Mouse (Mus musculus) layer of hippocampus, adult 11-12 months (tissue): ENCODE measurements around the gene Slc3a1.
A peak's percentile ranks its signal among the peaks of the same experiment; 100 is the strongest.

Source experiments
- DNase-seq: peaks from one replicate; pipeline ENCODE4 v3.0.0; 2022; ENCODE audit warnings: low spot score

Gene Slc3a1

DNA sequence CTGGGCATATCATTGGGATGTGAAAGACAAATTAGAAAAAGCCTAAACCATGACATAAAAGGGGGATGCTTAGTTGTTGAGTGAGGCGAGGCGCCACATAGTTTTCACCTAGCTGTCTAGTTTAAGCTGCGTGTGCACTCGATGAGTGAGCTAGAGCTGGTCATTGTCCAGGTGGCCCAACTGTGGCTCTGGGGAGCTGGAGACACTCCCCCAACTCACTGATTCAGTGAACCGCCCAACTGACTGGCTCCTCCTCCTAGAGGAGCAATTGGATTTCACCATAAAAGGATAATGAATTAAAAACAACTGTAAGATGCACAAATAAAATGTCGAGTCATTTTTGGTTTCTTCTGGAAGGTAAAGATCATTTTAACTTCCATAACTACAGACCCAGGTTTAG lies 60.8 kb downstream of the Slc3a1 start:
- DNase-seq: no peak

DNA sequence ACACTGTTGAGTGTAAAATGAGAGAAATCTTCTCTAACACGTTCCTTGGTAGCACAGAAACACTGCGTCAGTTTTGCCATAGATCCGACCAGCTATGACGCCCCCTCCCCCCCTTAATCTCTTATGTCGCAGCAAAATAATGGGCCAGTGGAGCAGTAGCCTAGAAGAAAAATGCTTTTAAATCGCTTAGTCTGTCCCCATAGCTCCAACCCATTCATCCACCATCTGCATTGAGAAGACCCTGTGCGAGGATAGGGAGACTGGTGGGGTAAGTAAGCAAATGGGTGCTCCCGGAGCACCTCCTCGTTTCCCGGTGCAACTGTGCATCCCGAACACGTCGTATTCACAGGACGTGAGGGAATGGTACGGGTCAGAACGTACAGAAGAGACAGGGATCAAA lies 61.4 kb downstream of the Slc3a1 start:
- DNase-seq: no peak

DNA sequence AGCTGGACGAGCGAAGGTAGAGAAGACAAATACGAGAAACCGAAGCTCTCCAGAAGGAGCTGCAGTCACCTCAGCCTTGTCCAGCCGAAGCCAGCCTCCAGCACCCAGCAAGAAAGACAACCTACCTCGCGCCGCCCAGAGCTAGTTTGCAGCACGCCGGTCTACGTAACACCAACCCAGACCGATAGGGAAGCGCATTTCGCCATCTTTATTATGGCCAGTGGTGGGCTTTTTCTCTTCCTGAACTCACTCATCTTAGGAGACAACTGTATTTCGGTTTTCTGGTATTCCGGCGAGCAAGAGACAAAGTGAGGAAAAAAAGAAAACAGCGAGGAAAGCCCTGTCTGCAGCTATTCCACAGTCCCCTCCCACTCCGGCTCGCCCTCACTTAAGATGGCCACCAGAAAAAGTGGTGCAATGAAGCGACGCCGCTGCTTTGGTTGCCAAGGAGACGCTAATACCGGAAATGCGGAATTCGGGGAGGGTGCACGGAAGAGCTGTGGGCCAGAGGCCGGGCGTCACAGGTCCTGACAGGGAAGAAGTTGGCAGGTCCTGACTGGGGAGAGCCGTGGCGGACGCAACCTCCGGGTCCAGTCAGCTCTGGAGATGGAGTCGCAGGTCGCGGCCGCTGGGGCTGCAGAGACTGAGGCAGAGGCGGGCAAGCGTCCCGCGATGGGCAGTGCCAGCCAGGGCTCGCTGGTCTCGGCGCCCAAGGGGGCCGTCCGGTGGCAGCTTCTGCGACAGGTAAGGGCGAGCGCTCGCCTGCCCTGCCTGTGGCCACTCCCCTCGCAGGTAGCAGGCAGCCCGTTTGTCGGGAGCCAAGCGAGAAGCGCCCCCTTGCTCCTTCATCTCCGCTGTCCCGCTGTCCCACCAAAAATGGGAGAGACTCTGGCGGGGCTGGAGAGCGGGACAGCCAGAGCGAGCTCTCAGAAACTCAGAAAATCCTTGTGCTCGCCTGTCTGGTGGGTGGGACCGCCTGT lies 62.2 kb downstream of the Slc3a1 start, which contains the start of the genes Prepl and Camkmt:
Gene Prepl, minus strand, starts transcription at position 122 of the 980 bp plus-strand sequence.
Gene Camkmt, plus strand, starts transcription at position 433 of the 980 bp plus-strand sequence.
- DNase-seq: peak; percentile 97

DNA sequence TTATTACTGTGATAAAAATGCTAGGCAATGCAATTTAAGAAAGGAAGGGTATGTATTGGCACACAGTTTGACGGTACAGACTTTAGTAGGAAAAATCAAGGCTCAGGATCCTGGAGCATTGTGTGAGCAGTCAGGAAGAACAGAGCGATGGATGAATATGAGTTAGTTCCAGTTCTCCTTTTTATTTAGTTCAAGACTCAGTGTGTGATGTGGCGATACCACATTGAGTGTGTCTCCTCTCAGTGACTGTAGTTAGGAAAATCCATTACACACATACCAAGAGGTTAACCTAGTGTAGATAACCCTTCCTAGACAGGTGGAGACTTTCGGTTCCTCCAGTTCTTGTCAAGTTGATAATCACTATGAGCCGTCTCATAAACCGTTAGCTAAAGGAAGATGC lies 63.6 kb downstream of the Slc3a1 start:
- DNase-seq: no peak

DNA sequence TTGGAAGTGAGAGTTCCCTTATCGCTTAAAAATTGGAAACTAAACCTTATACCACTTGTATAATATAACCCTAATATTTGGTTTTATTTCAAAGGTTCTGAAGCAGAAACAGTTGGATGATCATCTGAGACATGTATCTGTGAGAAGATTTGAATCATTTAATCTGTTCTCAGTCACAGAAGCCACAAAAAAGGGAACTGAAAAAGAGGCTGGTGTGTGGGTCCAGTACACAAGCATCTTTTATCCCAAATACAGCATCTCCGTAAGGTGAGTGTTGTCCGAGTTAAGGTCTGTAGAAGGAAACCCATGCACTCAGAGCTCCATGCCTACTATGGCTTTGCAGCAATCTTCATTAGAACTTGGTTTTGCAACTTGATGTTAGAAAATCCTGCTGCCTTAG lies 68.2 kb downstream of the Slc3a1 start:
- DNase-seq: no peak

DNA sequence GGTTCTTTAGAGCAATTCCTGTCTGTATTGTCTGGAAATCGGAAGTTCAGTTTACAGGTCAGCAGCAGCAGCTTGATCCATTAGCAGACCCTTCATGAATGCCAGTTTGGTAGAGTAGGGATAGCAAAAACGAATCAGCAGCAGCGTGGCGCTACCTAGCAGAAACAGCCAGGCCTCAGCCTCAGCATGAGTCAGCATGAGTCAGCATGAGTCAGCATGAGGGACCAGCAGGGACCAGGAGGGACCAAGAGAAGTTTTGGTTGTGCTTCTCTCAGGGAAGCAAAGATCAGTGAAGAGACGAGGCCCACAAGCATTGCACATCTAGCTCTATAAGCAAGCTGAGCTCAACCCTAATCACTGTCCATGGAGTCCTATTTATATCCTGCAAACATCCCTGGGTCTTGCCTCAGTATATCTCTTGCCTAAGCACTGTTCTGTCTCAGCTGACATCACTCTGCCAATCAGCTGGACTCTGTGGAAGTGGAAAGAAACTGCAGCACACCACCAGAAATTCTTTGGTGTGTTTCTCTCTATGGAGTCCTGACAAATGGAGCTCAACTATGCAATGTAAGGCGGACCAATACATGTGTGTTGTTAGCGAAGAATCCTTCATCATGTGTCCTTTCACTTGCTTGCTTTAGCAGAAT lies 70.6 kb downstream of the Slc3a1 start:
- DNase-seq: no peak

DNA sequence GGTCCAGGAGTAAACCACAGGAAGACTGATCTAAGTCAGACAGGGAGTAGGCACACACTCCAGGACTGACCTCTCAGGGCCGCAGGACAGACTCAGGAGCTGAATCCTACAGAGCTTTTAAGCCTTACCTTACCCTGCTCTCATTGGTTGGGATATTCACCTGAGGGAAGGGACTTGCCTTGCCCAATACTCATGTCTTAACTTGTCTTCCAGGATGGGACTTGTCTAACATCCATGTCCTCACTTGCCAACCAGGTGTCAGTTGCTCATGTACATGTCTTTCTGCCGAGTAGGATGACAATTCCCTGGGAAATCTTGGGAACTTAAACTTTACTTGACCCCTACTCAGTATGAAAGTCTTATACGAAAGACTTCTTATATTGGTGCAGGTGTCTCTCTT lies 72.1 kb downstream of the Slc3a1 start:
- DNase-seq: no peak

DNA sequence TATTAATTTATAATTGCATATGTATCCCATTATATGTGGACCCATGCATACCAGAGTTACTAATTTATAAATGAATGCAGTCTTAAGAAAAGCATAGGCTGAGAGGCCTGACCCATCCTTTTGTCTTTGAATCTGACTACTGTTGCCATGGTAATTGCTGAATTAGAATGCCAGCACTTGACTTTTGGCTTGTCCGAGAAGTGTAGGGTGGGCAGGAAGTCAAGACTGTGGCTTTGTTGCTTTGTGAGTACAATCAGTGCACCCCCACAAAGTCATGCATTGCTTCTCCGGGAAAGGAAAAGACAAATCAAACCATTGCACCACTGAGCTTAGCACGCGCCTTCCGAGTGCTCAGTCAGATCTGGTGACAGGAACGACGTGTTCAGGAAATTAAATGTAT lies 73.6 kb downstream of the Slc3a1 start:
- no peak for DNase-seq

DNA sequence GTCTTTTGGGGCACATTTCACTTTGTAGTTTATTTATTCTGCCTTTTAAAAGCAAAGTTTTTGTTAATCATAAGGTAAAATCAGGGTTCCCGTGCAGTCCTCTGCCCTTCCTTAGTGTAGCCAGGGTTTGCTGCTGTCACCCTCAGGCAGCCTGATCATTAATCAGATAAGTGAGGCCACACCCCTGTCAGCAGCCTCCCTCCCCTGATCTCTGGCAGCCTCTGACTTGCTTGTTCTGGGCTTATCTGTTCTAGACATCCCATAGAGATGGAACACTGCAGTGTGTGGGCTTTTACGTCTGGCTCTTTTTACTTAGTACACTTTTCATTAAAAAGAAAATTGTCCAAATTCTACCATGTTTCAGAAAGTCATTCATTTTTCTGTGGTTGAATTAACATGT lies 75.1 kb downstream of the Slc3a1 start:
- no peak for DNase-seq

DNA sequence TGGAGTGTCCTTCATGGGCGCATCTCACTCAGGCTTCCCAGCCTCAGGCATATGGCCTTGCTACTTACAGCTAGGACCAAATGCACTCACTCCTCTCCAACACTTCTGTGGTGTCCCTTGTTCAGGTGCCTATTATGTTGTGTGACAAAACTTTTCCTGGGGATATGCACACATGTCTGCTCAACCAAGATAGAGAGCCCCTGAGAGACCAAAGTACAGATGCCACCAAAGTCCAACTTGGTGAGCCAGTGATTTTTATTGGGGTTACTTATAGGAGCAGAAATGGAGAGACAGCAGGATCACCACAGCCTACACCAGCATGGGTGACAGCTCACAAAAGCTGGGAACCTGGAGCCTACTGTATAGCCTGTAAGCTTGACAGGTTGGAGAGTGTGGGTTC lies 82.5 kb downstream of the Slc3a1 start:
- no peak for DNase-seq

DNA sequence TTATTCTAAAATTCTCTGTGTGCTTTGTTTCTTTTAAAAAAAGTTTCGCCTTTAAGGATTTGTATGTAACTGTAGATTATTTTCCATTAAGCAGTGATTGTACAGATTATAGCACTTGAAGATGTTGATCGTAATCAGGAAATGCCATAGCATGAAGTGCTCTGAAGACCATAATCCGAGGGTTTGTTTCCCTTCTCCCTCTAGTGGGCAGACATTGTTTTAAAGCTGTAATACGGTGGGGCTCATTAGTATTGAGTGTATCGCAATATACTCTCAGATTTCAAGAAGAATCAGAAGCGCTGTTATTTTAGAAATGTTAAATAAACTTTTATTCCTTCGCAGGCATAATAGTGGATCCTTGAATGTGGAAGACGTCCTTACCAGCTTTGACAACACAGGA lies 85.3 kb downstream of the Slc3a1 start:
- no peak for DNase-seq
